Mouse (Mus musculus) heart, postnatal 0 days (tissue): Measurements from ENCODE around the gene Slc35e3.

Source experiments
- CTCF ChIP-seq: IDR thresholded peaks from 2 replicates; pipeline ENCODE4 v1.5.1; 2016; ENCODE audit warnings: antibody characterized with exemption, control low read depth, low read depth
- EP300 ChIP-seq: IDR thresholded peaks from 2 replicates; pipeline ENCODE4 v1.6.1; 2016; ENCODE audit warnings: antibody characterized with exemption, low read depth

DNA sequence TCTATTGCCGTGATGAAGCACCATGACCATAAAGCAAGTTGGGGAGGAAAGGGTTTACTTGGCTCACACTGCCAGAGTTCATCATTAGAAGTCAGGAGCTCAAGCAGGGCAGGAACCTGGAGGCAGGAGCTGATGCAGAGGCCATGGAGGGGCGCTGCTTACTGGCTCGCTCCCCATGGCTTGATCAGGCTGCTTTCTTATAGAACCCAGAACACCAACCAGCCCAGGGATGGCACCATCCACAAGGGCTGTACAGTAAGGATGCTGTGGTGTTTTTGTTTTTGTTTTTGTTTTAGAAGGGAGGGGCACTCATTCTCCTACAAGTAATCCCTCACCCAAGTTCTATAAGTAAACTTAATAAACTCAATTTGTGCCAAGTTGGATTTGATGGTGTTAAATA lies 29.5 kb downstream of the Slc35e3 start:
- no peak for TF ChIP-seq EP300
- TF ChIP-seq CTCF = no peak
